Mouse (Mus musculus) adrenal gland, postnatal 14 days (tissue): ENCODE measurements at regions not wholly inside any gene's neighbourhood (a gene's known extent, or its start where the extent isn't known, plus 50 kb on each side); places are given as distances from the start of the nearest gene placed in this dataset.
A peak's percentile ranks its signal among the peaks of the same experiment; 100 is the strongest.

Source experiments
- DNase-seq: peaks from one replicate; pipeline ENCODE4 v3.0.0; 2021; ENCODE audit warnings: mixed read lengths

GRCm38 (mm10) chr11:17759224-17759623 is 194.5 kb downstream of the Etaa1 start:
- DNase-seq: no peak

DNA sequence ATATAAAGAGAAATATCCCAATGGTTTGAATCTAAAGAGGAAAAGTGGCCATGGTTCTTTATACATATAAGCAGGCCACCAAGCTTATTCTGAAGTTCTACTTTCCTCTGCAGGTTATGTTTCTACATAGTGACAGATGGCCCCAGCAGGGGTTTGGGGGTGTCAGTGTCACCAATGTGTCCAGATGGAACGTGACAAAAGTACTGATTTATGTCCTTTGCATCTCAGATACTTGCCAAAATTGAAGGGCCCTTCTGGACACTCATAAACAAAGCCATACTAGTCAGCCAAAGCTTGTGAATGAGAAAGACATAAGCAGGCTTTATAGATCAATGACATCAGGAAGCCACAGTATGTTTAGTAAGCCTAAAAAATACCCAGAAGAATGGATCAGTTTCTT is 190.3 kb downstream of the Etaa1 start:
- no peak for DNase-seq

- DNase-seq: no peak
These were observed 189.5 kb downstream of the Etaa1 start for GRCm38 (mm10) chr11:17764146-17764545.

- peak; percentile 84 for DNase-seq
These were observed 185.3 kb downstream of the Etaa1 start for GRCm38 (mm10) chr11:17768345-17768759.

DNA sequence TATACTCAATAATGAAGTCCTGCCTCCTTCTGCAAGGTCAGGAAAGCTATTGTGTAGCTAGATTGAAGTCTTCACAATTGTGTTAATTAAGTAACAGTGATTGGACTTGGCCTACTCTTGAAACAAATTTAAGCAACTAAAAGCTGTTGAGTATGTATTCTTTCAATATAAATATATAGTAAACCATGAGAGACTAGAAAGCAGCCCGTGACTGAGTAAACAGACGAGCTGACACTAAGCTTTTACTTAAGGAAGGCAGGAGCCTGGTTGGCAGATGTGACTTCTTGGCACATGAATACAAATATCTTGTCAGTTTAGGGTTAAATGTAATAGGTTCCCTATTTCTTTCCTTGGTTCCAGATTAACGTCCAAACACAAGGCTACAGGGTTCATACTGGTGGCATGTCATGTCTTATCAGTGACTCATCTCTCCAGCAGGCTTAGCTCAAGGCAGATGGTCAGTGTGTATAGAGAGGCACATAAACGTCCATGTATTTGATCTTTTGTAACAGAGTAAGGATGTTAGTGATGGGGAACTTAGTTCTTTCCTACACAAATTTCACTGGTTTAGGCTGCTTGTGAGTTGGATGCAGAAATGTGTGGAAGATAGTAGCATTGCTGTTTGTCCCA is 184.7 kb downstream of the Etaa1 start:
- no peak for DNase-seq

- DNase-seq: no peak
These were observed 156.0 kb downstream of the Etaa1 start for GRCm38 (mm10) chr11:17797632-17798031.

DNA sequence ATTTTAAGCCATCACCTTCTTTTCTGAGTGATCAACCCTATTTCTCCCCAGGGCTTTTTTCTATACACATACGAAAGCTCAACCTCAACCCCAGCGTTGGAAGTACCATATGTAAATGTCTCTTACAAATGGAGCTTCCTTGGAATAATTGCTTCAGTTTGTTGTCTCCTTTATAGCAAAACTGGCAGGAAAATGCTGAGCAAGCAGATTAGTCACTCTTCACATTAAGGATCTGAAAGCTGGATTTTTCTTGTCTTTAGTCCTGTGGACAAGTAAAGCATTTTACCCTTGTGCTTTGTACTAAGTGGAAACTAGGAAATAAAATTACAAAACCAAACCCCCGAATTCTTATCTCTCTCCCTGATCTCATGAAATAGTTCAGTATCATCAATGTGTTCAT is 145.8 kb downstream of the Etaa1 start:
- no peak for DNase-seq

GRCm38 (mm10) chr11:17811829-17812559 is 141.7 kb downstream of the Etaa1 start:
- DNase-seq: no peak

- DNase-seq: no peak
These were observed 111.0 kb downstream of the Etaa1 start for GRCm38 (mm10) chr11:17842642-17843041.

DNA sequence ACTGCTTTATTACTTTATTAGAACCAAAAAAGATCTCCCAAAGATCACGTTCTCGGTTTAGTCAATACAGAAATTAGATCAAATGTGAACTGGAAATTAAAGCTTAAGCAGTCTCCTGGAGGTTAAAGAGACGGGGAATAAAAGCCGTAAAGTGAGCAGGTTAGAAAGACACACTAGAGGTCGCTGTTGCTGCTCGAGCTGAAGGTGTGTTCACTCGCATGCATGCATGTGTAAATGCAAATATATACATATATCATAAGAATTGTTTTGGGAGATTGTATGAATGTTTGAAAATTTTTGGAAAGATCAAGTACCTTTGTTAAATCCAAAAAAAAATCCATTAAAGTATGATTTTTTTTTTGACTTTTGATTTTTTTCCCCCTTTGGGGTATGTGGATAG is 101.3 kb downstream of the Etaa1 start:
- peak; percentile 34 for DNase-seq

GRCm38 (mm10) chr11:17853246-17853804 is 100.3 kb downstream of the Etaa1 start:
- DNase-seq: no peak

DNA sequence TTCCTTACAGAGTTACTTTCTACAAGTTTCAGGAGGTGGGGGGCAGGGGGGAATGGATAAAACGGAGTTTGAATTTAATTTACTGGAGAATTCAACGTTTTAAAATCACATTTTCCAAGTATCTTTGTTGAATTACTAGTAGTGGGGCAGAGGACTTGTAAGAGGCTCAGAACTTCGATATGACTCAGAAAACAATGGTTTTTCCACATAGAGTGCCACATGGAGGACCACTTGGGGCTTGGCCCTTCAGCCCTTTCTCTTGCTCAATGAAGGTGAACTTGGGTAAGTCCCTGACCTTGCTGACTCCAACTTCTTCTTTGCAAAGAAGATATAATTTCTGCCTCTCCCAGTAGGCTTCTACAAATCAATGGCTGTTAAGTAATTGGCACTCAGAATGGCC is 99.8 kb downstream of the Etaa1 start:
- DNase-seq: no peak

- peak; percentile 16 for DNase-seq
These were observed 94.1 kb downstream of the Etaa1 start for GRCm38 (mm10) chr11:17859364-17860131.

- DNase-seq: no peak
These were observed 88.8 kb downstream of the Etaa1 start for GRCm38 (mm10) chr11:17864833-17865397.

DNA sequence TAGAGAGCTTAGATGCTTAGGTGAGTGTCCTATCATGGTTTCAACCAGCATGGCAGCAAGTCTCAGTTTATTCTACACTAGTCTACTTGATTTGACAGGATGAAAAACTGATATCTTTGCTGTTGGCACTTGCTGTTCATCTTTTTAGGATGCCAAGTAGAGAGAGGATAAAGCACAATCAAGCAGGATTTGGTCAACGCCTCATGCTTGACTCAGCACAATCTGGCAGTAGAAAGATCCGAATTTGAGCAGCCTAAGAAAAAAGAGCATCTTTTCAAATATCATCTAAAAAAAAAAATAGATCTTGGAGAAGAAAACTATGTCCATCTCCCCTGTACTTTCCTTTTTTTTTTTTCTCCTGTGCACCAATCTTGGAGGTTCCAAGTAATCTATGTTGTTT is 83.0 kb downstream of the Etaa1 start:
- no peak for DNase-seq

- DNase-seq: no peak
These were observed 81.8 kb downstream of the Etaa1 start for GRCm38 (mm10) chr11:17871920-17872319.

DNA sequence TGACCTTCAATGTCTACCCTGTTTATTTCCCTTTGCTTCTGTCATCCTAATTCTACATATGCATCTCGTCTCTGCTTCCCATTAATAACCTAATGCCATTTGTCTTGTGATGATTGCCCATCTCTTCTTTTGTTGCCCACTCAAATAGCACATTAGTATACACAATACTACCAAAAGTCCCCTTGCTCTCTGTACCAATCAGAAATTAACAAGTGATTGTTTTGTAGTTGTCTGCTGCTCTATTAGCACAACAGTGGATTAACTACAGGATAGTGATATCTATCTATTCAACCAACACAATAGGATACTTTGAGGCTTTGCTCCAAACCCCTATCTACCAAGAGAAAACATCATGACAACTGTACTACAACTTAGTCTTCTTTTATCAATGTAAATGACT is 70.4 kb downstream of the Etaa1 start:
- DNase-seq: no peak
